ENCODE assay signal across 8 mouse cellular contexts in the genomic region with DNA sequence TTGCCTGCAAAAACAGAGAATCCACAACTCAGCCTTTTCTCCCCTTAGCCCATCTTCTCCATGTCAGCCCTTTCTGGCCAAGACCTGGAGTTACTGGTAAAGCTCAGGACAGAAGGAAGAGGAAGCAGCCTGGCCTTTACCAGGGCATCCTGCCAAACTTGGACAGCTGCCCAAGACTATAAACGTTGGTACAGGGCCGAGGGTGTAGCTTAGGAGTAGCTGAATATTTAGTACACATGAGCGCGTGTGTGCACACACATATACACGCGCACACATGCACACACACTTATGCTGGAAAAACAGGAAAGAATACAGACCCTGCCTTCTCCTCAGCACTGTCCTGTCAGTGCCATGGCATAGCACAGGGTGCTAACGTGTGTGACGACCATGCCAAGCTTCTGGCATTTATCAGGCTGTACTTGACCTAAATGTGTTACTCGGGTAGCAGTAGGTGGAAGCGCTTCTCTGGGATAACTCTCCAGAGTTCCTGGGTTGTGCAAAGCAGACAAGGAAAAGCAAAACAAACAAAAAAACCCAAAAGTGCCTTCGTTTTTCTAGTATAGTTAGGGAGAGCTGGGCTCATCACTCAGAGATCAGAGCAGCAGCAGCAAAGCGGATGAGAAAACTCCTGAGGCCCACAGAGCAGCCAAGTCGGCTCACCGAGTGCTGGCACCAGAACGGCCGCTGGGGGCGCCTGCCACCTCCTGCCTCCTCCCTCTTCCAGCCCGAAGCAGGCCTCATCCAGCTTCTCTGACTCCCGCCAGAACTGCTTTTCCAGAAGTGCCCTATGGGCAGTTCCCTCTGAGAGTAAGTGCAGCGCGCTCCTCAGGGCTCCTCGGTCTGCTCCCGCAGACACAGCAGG. TPM values are rescaled to one million over a fixed set of nuclear protein-coding genes. Genes with fewer than 3 reads are reported as not detected.
A peak's percentile ranks its signal among the peaks of the same experiment; 100 is the strongest.
DNase-seq lines count a peak whose midpoint lies in the region; ATAC-seq lines count a peak whose summit lies in the region.

No protein-coding gene starts in this region.

- peak; percentile 22; the same call in 1 of the 2 replicates for ATAC-seq in embryonic facial prominence, embryonic 15.5 days (ENCODE audit: insufficient number of reproducible peaks, low FRiP score, low TSS enrichment, low read depth)
- no peak for ATAC-seq in limb, embryonic 15.5 days (ENCODE audit: insufficient number of reproducible peaks, low FRiP score, low TSS enrichment, low read depth)
- no peak for ATAC-seq in midbrain, embryonic 16.5 days

- H3K9ac ChIP-seq in embryonic facial prominence, embryonic 15.5 days: no peak overlapping the region
- 0 out of 2 replicates have a peak overlapping the region, but pooled peaks have one; percentile 21 for H3K9ac ChIP-seq in limb, embryonic 15.5 days
- peak overlapping the region; percentile 8; the same call in 1 of the 2 replicates for H3K9ac ChIP-seq in midbrain, embryonic 16.5 days (ENCODE audit: low read depth, low read length)

- H3K27me3 ChIP-seq in embryonic facial prominence, embryonic 15.5 days: no peaks in the 10 kb centered on the region
- H3K27me3 ChIP-seq in limb, embryonic 15.5 days: no peaks in the 10 kb centered on the region
- H3K27me3 ChIP-seq in midbrain, embryonic 16.5 days (ENCODE audit: control insufficient read depth, insufficient read depth, low read depth, low read length): peaks cover 8% of the 10 kb centered on the region

- peak overlapping the region; percentile 10; the same call in 1 of the 2 replicates for H3K4me3 ChIP-seq in embryonic facial prominence, embryonic 15.5 days (replicated peaks)
- peak overlapping the region; percentile 9; the same call in 1 of the 2 replicates for H3K4me3 ChIP-seq in limb, embryonic 15.5 days
- H3K4me3 ChIP-seq in midbrain, embryonic 16.5 days (ENCODE audit: low read depth, low read length): no peak overlapping the region

- H3K36me3 ChIP-seq in embryonic facial prominence, embryonic 15.5 days: no peaks in the 10 kb centered on the region
- H3K36me3 ChIP-seq in limb, embryonic 15.5 days: no peaks in the 10 kb centered on the region
- H3K36me3 ChIP-seq in midbrain, embryonic 16.5 days (ENCODE audit: control insufficient read depth, insufficient read depth, low read length): no peaks in the 10 kb centered on the region

- peaks cover 90% of the 10 kb centered on the region for H3K4me1 ChIP-seq in embryonic facial prominence, embryonic 15.5 days
- H3K4me1 ChIP-seq in limb, embryonic 15.5 days: peaks cover 91% of the 10 kb centered on the region
- H3K4me1 ChIP-seq in midbrain, embryonic 16.5 days (ENCODE audit: control insufficient read depth, insufficient read depth, low read length): peaks cover 38% of the 10 kb centered on the region

- peak overlapping the region; percentile 97 for H3K27ac ChIP-seq in embryonic facial prominence, embryonic 15.5 days (replicated peaks)
- peak overlapping the region; percentile 95 for H3K27ac ChIP-seq in limb, embryonic 15.5 days
- no peak overlapping the region for H3K27ac ChIP-seq in midbrain, embryonic 16.5 days (ENCODE audit: low read length)

- 16% methylated on average over 23 of the region's 23 CpGs for WGBS in embryonic facial prominence, embryonic 15.5 days
- 13% methylated on average over 23 of the region's 23 CpGs for WGBS in limb, embryonic 15.5 days
- 24% methylated on average over 23 of the region's 23 CpGs for WGBS in midbrain, embryonic 16.5 days

- no peaks in the 10 kb centered on the region for H3K9me3 ChIP-seq in embryonic facial prominence, embryonic 15.5 days (replicated peaks)
- no peaks in the 10 kb centered on the region for H3K9me3 ChIP-seq in limb, embryonic 15.5 days
- H3K9me3 ChIP-seq in midbrain, embryonic 16.5 days (replicated peaks; ENCODE audit: control insufficient read depth, low read length, poor library complexity, severe bottlenecking): no peaks in the 10 kb centered on the region

- H3K4me2 ChIP-seq in embryonic facial prominence, embryonic 15.5 days (replicated peaks): peak overlapping the region; percentile 89
- H3K4me2 ChIP-seq in limb, embryonic 15.5 days: peak overlapping the region; percentile 70
- no peak overlapping the region for H3K4me2 ChIP-seq in midbrain, embryonic 16.5 days (ENCODE audit: low read length)

- peak; percentile 95 for DNase-seq in 3T3-L1 (ENCODE audit: low read depth, low spot score)
- DNase-seq in adrenal gland, postnatal 4 days (ENCODE audit: low spot score in 2 of 2): peak; percentile 78 to 81
- peak; percentile 90 to 93 for DNase-seq in heart, adult 9 months (ENCODE audit: low spot score in 2 of 2)
- DNase-seq in kidney, adult 9 months: peak; percentile 94
- peak; percentile 72 to 76 for DNase-seq in spleen, postnatal 36 days (ENCODE audit: low spot score in 2 of 2)

RNA-seq across cellular contexts. Expression of a gene that starts 4.0 kb away (rescaled TPM):
- 10 to 100 TPM; 30.9 to 35.7 TPM for total RNA-seq in adrenal gland, postnatal 4 days (2021)
- 5.1 and 6.7 TPM in 2 replicates for polyA plus RNA-seq in embryonic facial prominence, embryonic 15.5 days (2015; fragmentation: Nextera tagmentation; extraction: Ambion mirVana)
- 3.8 and 5.9 TPM in 2 replicates for polyA plus RNA-seq in limb, embryonic 15.5 days (2015; fragmentation: Nextera tagmentation; extraction: Ambion mirVana)
- polyA plus RNA-seq in midbrain, embryonic 16.5 days (2015; fragmentation: Nextera tagmentation; extraction: Ambion mirVana): 1.2 and 2.0 TPM in 2 replicates

RNA-seq across cellular contexts. Expression of a gene that starts 52.5 kb away (rescaled TPM):
- 10 to 100 TPM; 36.7 to 40.7 TPM for total RNA-seq in adrenal gland, postnatal 4 days (2021)
- polyA plus RNA-seq in embryonic facial prominence, embryonic 15.5 days (2015; fragmentation: Nextera tagmentation; extraction: Ambion mirVana): 58.3 and 60.6 TPM in 2 replicates
- polyA plus RNA-seq in limb, embryonic 15.5 days (2015; fragmentation: Nextera tagmentation; extraction: Ambion mirVana): 62.8 and 64.2 TPM in 2 replicates
- polyA plus RNA-seq in midbrain, embryonic 16.5 days (2015; fragmentation: Nextera tagmentation; extraction: Ambion mirVana): 7.0 and 8.8 TPM in 2 replicates
